In the genomic region with DNA sequence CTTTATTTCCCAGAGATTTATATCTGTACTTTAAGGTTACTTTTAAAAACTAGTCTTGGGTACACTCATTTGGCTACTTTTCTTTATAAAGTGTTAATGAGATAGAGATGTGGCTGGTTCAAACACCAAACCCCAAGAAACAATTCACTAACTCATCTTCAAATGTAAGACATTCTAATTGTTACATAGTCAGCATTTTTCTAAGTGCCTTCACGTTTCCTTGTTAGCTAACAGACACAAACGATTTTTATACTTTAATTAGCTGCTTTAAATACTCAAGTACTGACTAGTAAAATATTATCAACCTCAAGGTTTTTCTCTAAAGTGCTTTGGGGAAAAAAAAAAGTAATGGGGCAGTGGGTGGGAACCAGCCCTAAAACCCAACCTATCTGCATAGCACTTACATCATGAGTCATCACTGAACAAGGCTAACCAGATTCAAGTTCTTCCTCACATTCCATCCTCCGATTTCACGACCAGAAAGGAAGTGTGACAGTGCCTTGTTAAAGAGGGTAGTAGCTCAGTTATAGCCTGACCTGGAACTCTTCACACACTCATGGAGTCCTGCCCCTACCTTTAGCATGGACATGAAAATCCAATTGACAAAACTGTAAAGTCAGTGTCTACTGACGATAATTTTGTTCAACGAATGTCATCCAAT, we compare ENCODE assay signal across 8 mouse cellular contexts. TPM values are rescaled to one million over a fixed set of nuclear protein-coding genes. Genes with fewer than 3 reads are reported as not detected.
DNase-seq lines count a peak whose midpoint lies in the region; ATAC-seq and TF ChIP-seq lines count a peak whose summit lies in the region.

No protein-coding gene starts in this region.

- H3K27ac ChIP-seq in kidney, adult 2 months (ENCODE audit: insufficient read depth, low read depth, low read length) = peak overlapping the region; percentile 53
- H3K27ac ChIP-seq in forebrain, embryonic 10.5 days = peak overlapping the region; percentile 95
- peak overlapping the region; percentile 96 for H3K27ac ChIP-seq in intestine, embryonic 14.5 days (ENCODE audit: low read depth)

- peaks cover 13% of the 10 kb centered on the region; the same call in 1 of the 2 replicates for H3K4me1 ChIP-seq in kidney, adult 2 months (ENCODE audit: control insufficient read depth, insufficient read depth, low read length)
- H3K4me1 ChIP-seq in forebrain, embryonic 10.5 days = peaks cover 31% of the 10 kb centered on the region
- peaks cover 15% of the 10 kb centered on the region; the same call in 1 of the 2 replicates for H3K4me1 ChIP-seq in intestine, embryonic 14.5 days (replicated peaks; ENCODE audit: control insufficient read depth, insufficient read depth, low read length)

- ATAC-seq in intestine, embryonic 14.5 days (replicated peaks; ENCODE audit: low FRiP score, low TSS enrichment, low read depth) = no peak
- peak; percentile 42 for ATAC-seq in megakaryocyte progenitor cell, adult 5-6 weeks (replicated peaks; ENCODE audit: poor library complexity)

- H3K4me3 ChIP-seq in kidney, adult 2 months (ENCODE audit: insufficient read depth, low read depth, low read length) = peak overlapping the region; percentile 79
- peak overlapping the region; percentile 72 for H3K4me3 ChIP-seq in forebrain, embryonic 10.5 days
- H3K4me3 ChIP-seq in intestine, embryonic 14.5 days (ENCODE audit: low read depth, low read length) = peak overlapping the region; percentile 95

- TF ChIP-seq POLR2A in kidney, adult 2 months (IDR thresholded peaks at IDR 0.05; ENCODE audit: low read depth, low read length) = no peak

- H3K9ac ChIP-seq in intestine, embryonic 14.5 days (ENCODE audit: low read length) = peak overlapping the region; percentile 99

- peaks cover 9% of the 10 kb centered on the region for H3K36me3 ChIP-seq in kidney, adult 2 months (ENCODE audit: control insufficient read depth, insufficient read depth, low read length)
- H3K36me3 ChIP-seq in forebrain, embryonic 10.5 days (replicated peaks) = peaks cover 44% of the 10 kb centered on the region
- peaks cover 34% of the 10 kb centered on the region for H3K36me3 ChIP-seq in intestine, embryonic 14.5 days (ENCODE audit: control insufficient read depth, insufficient read depth, low read length)

- peak overlapping the region; percentile 91 for H3K4me2 ChIP-seq in intestine, embryonic 14.5 days (ENCODE audit: low read length)

- no peak for TF ChIP-seq CTCF in kidney, adult 2 months (conservative IDR thresholded peaks at IDR 0.05; ENCODE audit: insufficient read depth, insufficient read length, low read depth, low read length)

- H3K9me3 ChIP-seq in forebrain, embryonic 10.5 days = no peaks in the 10 kb centered on the region
- no peaks in the 10 kb centered on the region for H3K9me3 ChIP-seq in intestine, embryonic 14.5 days (ENCODE audit: control insufficient read depth, low read length)

- H3K27me3 ChIP-seq in kidney, adult 2 months (replicated peaks; ENCODE audit: control insufficient read depth, insufficient read depth, low read length) = no peaks in the 10 kb centered on the region
- H3K27me3 ChIP-seq in forebrain, embryonic 10.5 days (ENCODE audit: poor library complexity, severe bottlenecking) = peaks cover 17% of the 10 kb centered on the region
- H3K27me3 ChIP-seq in intestine, embryonic 14.5 days (replicated peaks; ENCODE audit: control insufficient read depth, insufficient read depth, low read length) = no peaks in the 10 kb centered on the region

- peak; percentile 50 for DNase-seq in kidney, adult 2 months
- no peak for DNase-seq in kidney, postnatal 25 days
- peak; percentile 72 for DNase-seq in MEL-GATA-1-ER (ENCODE audit: extremely low read depth, low read depth)
- DNase-seq in forebrain, embryonic 10.5 days (ENCODE audit: extremely low spot score, low spot score) = no peak
- DNase-seq in intestine, embryonic 14.5 days (ENCODE audit: low spot score) = no peak
- no peak for DNase-seq in right cerebral cortex, adult 18-20 months
- DNase-seq in spleen, postnatal 36 days (ENCODE audit: low spot score in 2 of 2) = no peak

- 2% methylated on average over 6 of the region's 6 CpGs for WGBS in kidney, adult 2 months
- WGBS in forebrain, embryonic 10.5 days = 49% methylated on average over 6 of the region's 6 CpGs
- WGBS in intestine, embryonic 14.5 days = 10% methylated on average over 6 of the region's 6 CpGs

RNA-seq across cellular contexts. Expression of gene Wsb1, which starts 1.5 kb away (rescaled TPM):
- 59.3 and 72.3 TPM in 2 replicates for polyA plus RNA-seq in kidney, adult 2 months (2012; rRNA removed)
- polyA plus RNA-seq in forebrain, embryonic 10.5 days (2016; fragmentation: Nextera tagmentation; extraction: Ambion mirVana) = 256 and 266 TPM in 2 replicates
- 282 and 315 TPM in 2 replicates for polyA plus RNA-seq in intestine, embryonic 14.5 days (2014; fragmentation: Nextera tagmentation; extraction: Ambion mirVana)
- total RNA-seq in megakaryocyte progenitor cell, adult 5-6 weeks (2015) = 216 and 218 TPM in 2 replicates
- 129 and 141 TPM in 2 replicates for total RNA-seq in megakaryocyte progenitor cell, adult 5-6 weeks (2017)

RNA-seq across cellular contexts. Expression of gene Gm9964, which starts 43.7 kb away (rescaled TPM):
- not detected in 2 replicates for polyA plus RNA-seq in kidney, adult 2 months (2012; rRNA removed)
- polyA plus RNA-seq in forebrain, embryonic 10.5 days (2016; fragmentation: Nextera tagmentation; extraction: Ambion mirVana) = 0.22 TPM in 1 of 2 replicates, not detected in the other
- not detected in 2 replicates for polyA plus RNA-seq in intestine, embryonic 14.5 days (2014; fragmentation: Nextera tagmentation; extraction: Ambion mirVana)
- total RNA-seq in megakaryocyte progenitor cell, adult 5-6 weeks (2015) = not detected in 2 replicates
- not detected in 2 replicates for total RNA-seq in megakaryocyte progenitor cell, adult 5-6 weeks (2017)

Comparison
In these comparisons a context has a peak if more than half of its experiments do, and no peak if none do; other contexts are left out.
1. DNase-seq: peak in kidney, adult 2 months (single experiment) and MEL-GATA-1-ER (single experiment); none in kidney, postnatal 25 days (0 of 2), forebrain, embryonic 10.5 days (single experiment), intestine, embryonic 14.5 days (single experiment), right cerebral cortex, adult 18-20 months (single experiment) and spleen, postnatal 36 days (0 of 2).
2. Peak in every context shown above with its lines, with median percentiles within 50 percentile points of each other: H3K27ac ChIP-seq and H3K4me3 ChIP-seq.